Mouse (Mus musculus) myocyte (in vitro differentiated cells): ENCODE data around the gene Atf7. TPM values are rescaled to one million over a fixed set of nuclear protein-coding genes. Genes with fewer than 3 reads are reported as not detected.
"Not testable (repeated sequence)": the region's sequence is repeated elsewhere in the genome, so short reads cannot be mapped to it uniquely, and the experiment has no call there.

Experiments
- H3K27me3 ChIP-seq: one replicate; pipeline ENCODE4 v1.6.1; 2011; ENCODE audit not compliant: control insufficient read depth, insufficient read depth, insufficient read length
- H3K36me3 ChIP-seq: one replicate; pipeline ENCODE4 v1.6.1; 2011; ENCODE audit not compliant: control insufficient read depth, insufficient read depth
- H3K4me2 ChIP-seq: one replicate; pipeline ENCODE4 v1.6.1; 2011; ENCODE audit warnings: low read depth, control low read depth
- H3K4me3 ChIP-seq: one replicate; pipeline ENCODE4 v1.5.1; 2011; ENCODE audit warnings: mild to moderate bottlenecking, control low read depth, moderate library complexity
- H3K79me2 ChIP-seq: one replicate; pipeline ENCODE4 v1.6.1; 2011; ENCODE audit not compliant: control insufficient read depth, insufficient read depth
- H3ac ChIP-seq: one replicate; pipeline ENCODE4 v1.6.1; 2011; ENCODE audit not compliant: control insufficient read depth, insufficient read length
- CEBPB ChIP-seq: IDR thresholded peaks from 2 replicates; pipeline ENCODE4 v1.6.1; 2011; ENCODE audit warnings: mild to moderate bottlenecking, moderate library complexity; ENCODE audit not compliant: poor library complexity, insufficient read depth, severe bottlenecking
- E2F4 ChIP-seq: IDR thresholded peaks from one replicate; pipeline ENCODE4 v1.6.1; 2011; ENCODE audit warnings: mild to moderate bottlenecking, control low read depth, moderate library complexity; ENCODE audit not compliant: insufficient read depth
- MAX ChIP-seq: IDR thresholded peaks from one replicate; pipeline ENCODE4 v1.6.1; 2011; ENCODE audit warnings: low read depth, mild to moderate bottlenecking, control low read depth
- MYOD1 ChIP-seq, 3 experiments: IDR thresholded peaks; one replicate each; pipeline ENCODE4 v1.6.1; 2011; ENCODE audit warnings: control low read depth in 2 of 3, low read depth in 2 of 3, mild to moderate bottlenecking in 2 of 3, moderate library complexity in 1 of 3; ENCODE audit not compliant: insufficient read length in 2 of 3, control insufficient read depth in 1 of 3
- MYOG ChIP-seq, 3 experiments: IDR thresholded peaks; one replicate each; pipeline ENCODE4 v1.6.1; 2011; ENCODE audit warnings: control low read depth in 2 of 3, low read depth in 2 of 3, mild to moderate bottlenecking in 2 of 3; ENCODE audit not compliant: insufficient read length in 2 of 3, control insufficient read depth in 1 of 3, insufficient read depth in 1 of 3
- POLR2A ChIP-seq: IDR thresholded peaks from one replicate; pipeline ENCODE4 v1.6.1; 2011; ENCODE audit warnings: low read depth, mild to moderate bottlenecking, control low read depth, moderate library complexity; ENCODE audit not compliant: insufficient read length
- POLR2AphosphoS2 ChIP-seq: IDR thresholded peaks from one replicate; pipeline ENCODE4 v1.6.1; 2011; ENCODE audit warnings: low read depth, control low read depth; ENCODE audit not compliant: insufficient read length
- REST ChIP-seq: IDR thresholded peaks from one replicate; pipeline ENCODE4 v1.6.1; 2011; ENCODE audit warnings: mild to moderate bottlenecking, control low read depth, moderate library complexity; ENCODE audit not compliant: insufficient read depth, insufficient read length
- SRF ChIP-seq: IDR thresholded peaks from one replicate; pipeline ENCODE4 v1.6.1; 2011; ENCODE audit warnings: low read depth; ENCODE audit not compliant: control insufficient read depth, insufficient read length
- TCF12 ChIP-seq: IDR thresholded peaks from one replicate; pipeline ENCODE4 v1.6.1; 2011; ENCODE audit warnings: mild to moderate bottlenecking, control low read depth; ENCODE audit not compliant: poor library complexity, insufficient read depth, severe bottlenecking
- TCF3 ChIP-seq: IDR thresholded peaks from one replicate; pipeline ENCODE4 v1.6.1; 2011; ENCODE audit warnings: low read depth, control low read depth; ENCODE audit not compliant: insufficient read length
- USF1 ChIP-seq: IDR thresholded peaks from one replicate; pipeline ENCODE4 v1.6.1; 2011; ENCODE audit warnings: low read depth, mild to moderate bottlenecking, control low read depth, moderate library complexity
- polyA plus RNA-seq: library from polyadenylated mRNA; unstranded; fragments of >200 nt; fragmentation: generic; extraction: Trizol; gene quantifications from one replicate; pipeline ENCODE4 v1.2.1, GENCODE M21; 2012; ENCODE audit warnings: missing spikeins

Gene Atf7
- polyA plus RNA-seq, 1 experiment = 33.7 TPM

DNA sequence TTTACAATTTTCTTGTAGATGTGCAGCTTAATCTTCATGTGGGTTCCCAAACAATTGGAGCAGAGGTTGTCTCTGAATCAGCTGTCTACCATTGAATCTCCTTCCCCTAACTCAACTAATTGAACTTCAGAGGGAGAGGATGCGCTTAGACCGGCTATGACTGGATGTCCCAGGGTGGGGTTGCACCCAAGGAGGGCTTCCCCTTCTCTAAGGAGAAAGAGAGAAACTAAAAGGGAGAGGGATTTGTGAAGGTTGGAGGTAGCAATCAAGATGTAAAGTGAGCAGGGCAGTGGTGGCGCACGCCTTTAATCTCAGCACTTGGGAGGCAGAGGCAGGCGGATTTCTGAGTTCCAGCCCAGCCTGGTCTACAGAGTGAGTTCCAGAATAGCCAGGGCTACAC is 5.8 kb downstream of the Atf7 start:
- Histone ChIP-seq H3K4me3 (no peak overlapping the region), H3K27me3 (no peaks in the 10 kb centered on the region), H3ac (no peak overlapping the region), H3K36me3 (peaks cover 6% of the 10 kb centered on the region), H3K4me2 (no peak overlapping the region), H3K79me2 (peaks cover 98% of the 10 kb centered on the region)
- TF ChIP-seq TCF12 (no peak), CEBPB (no peak)

DNA sequence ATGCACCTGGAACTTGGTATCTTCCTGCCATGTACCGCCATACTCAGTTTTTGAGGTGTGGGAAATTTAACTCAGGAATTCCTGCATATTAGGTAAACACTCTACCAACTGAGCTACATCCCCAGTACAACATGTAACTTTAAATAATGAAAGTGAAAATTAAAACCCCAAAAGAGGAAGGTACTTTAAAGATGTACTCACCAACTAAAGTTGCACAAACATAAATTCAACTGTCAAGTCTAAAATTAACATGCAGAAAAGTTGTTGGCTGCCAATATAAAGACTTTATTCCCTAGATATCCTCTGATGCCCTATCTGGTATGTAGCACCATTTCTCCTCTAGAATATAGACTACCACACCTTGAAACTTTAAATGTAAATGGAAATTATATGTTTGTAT is 7.6 kb downstream of the Atf7 start:
- TF ChIP-seq USF1 = no peak
- no peak for TF ChIP-seq MYOG (IDR thresholded peaks at IDR 0.05; ENCODE audit: control insufficient read depth in 1 of 3, insufficient read depth in 1 of 3, insufficient read length in 2 of 3, low read depth in 2 of 3)
- TF ChIP-seq TCF12 = no peak

DNA sequence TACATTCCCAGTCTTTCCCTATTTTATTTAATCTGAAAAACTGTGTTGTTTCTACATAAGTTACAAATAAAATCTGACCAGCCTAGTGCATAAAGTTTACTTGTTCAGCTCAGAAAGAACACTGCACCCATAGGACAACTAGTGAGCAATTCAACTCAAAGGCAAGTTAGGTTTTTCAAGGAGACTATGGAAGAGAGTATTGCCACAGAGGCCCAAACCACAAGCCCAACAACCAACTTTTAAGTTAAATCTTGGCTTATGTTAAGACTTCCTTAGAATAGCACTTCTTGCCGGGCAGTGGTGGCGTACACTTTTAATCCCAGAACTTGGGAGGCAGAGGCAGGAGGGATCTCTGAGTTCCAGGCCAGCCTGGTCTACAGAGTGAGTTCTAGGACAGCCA is 9.1 kb downstream of the Atf7 start:
- H3K4me3 ChIP-seq = no peak overlapping the region
- H3K36me3 ChIP-seq = peaks cover 6% of the 10 kb centered on the region
- H3ac ChIP-seq = no peak overlapping the region
- TF ChIP-seq TCF12 (no peak), CEBPB (no peak), MYOG (IDR thresholded peaks at IDR 0.05; ENCODE audit: control insufficient read depth in 1 of 3, insufficient read depth in 1 of 3, insufficient read length in 2 of 3, low read depth in 2 of 3) (no peak), POLR2AphosphoS2 (no peak), MAX (no peak), REST (no peak), POLR2A (no peak), E2F4 (no peak), MYOD1 (IDR thresholded peaks at IDR 0.05; ENCODE audit: control insufficient read depth in 1 of 3, insufficient read length in 2 of 3, low read depth in 2 of 3) (no peak), USF1 (no peak), TCF3 (no peak), SRF (no peak)
- no peak overlapping the region for H3K4me2 ChIP-seq
- H3K27me3 ChIP-seq = no peaks in the 10 kb centered on the region
- H3K79me2 ChIP-seq = peaks cover 98% of the 10 kb centered on the region

More for the DNA sequence above, 7.6 kb downstream of the Atf7 start:
- no peak overlapping the region for H3K4me3 ChIP-seq
- no peak overlapping the region for H3ac ChIP-seq
- peaks cover 97% of the 10 kb centered on the region for H3K79me2 ChIP-seq
- peaks cover 6% of the 10 kb centered on the region for H3K36me3 ChIP-seq
- no peak overlapping the region for H3K4me2 ChIP-seq
- H3K27me3 ChIP-seq = no peaks in the 10 kb centered on the region

DNA sequence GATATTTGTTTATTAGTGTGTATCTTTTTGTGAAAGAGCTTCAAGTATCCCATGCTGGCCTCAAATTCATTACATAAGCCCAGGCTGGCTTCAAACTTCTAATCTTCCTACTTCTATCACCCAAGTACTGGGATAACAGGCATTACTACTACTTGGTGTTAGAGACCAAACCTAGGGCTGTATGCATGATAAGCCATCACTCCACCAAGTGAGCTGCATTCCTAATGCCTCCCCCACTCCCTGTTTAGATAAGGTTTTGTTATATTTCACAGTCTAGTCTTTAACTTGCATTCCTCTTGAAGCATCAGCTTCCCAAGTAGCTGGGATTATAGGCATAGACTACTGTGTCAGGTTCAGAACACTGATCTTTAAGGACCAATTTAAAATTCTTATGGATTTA is 11.0 kb downstream of the Atf7 start:
- Histone ChIP-seq H3K79me2 (peaks cover 99% of the 10 kb centered on the region), H3K27me3 (no peaks in the 10 kb centered on the region), H3ac (no peak overlapping the region), H3K4me2 (no peak overlapping the region), H3K36me3 (peaks cover 6% of the 10 kb centered on the region), H3K4me3 (no peak overlapping the region)
- TF ChIP-seq SRF (no peak), POLR2A (no peak), USF1 (no peak), E2F4 (no peak), MYOG (IDR thresholded peaks at IDR 0.05; ENCODE audit: control insufficient read depth in 1 of 3, insufficient read depth in 1 of 3, insufficient read length in 2 of 3, low read depth in 2 of 3) (no peak), CEBPB (no peak), TCF12 (no peak), MYOD1 (IDR thresholded peaks at IDR 0.05; ENCODE audit: control insufficient read depth in 1 of 3, insufficient read length in 2 of 3, low read depth in 2 of 3) (no peak), REST (no peak)

DNA sequence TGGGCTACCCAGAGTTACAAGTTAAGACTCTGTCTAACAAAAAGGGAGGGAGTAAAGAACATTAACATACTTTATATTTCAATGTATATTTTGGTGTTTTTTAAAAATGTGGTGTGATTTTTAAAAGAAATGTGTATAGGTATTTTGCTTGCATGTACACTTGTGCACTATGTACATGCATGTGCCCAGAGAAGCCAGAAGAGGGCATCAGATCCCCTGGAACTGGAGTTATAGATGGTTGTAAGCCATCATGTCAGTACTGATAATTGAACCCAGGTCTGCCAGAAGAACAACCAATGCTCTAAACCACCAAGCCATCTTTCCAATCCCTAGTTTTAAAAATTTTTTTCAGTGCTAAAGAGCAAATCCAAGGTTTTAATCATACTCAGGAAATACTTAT is 12.3 kb downstream of the Atf7 start:
- Histone ChIP-seq H3ac (no peak overlapping the region), H3K4me2 (no peak overlapping the region), H3K79me2 (peaks cover 89% of the 10 kb centered on the region), H3K27me3 (no peaks in the 10 kb centered on the region), H3K4me3 (no peak overlapping the region), H3K36me3 (peaks cover 6% of the 10 kb centered on the region)
- TF ChIP-seq POLR2A = no peak
- no peak for TF ChIP-seq MYOD1 (IDR thresholded peaks at IDR 0.05; ENCODE audit: control insufficient read depth in 1 of 3, insufficient read length in 2 of 3, low read depth in 2 of 3)
- no peak for TF ChIP-seq USF1
- TF ChIP-seq SRF = no peak
- no peak for TF ChIP-seq TCF12
- TF ChIP-seq MAX = no peak
- TF ChIP-seq CEBPB = no peak
- no peak for TF ChIP-seq REST
- no peak for TF ChIP-seq TCF3
- TF ChIP-seq E2F4 = no peak
- no peak for TF ChIP-seq POLR2AphosphoS2
- TF ChIP-seq MYOG (IDR thresholded peaks at IDR 0.05; ENCODE audit: control insufficient read depth in 1 of 3, insufficient read depth in 1 of 3, insufficient read length in 2 of 3, low read depth in 2 of 3) = no peak

DNA sequence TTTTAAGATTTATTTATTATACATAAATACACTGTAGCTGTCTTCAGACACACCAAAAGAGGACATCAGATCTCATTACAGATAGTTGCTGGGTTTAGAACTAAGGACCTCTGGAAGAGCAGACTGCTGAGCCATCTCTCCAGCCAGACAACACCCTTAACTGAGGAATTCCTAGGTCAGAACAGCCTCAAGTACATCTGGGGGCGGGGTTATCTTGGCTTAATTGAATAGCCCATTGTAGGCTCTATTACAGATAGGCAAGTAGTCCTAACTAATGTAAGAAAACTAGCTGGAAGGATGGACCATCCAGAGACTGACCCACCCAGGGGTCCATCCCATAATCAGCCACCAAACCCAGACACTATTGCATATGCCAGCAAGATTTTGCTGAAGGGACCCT is 16.7 kb downstream of the Atf7 start:
- H3K4me3 ChIP-seq, H3K27me3 ChIP-seq, H3K36me3 ChIP-seq: not testable (repeated sequence)

More for the DNA sequence above, 16.7 kb downstream of the Atf7 start:
- not testable (repeated sequence) for H3K4me2 ChIP-seq, H3ac ChIP-seq
- H3K79me2 ChIP-seq = peaks cover 78% of the 10 kb centered on the region
